13 mouse cellular contexts compared by ENCODE assay signal in genomic region chr16:38371705-38372296, GRCm38 (mm10). TPM values are rescaled to one million over a fixed set of nuclear protein-coding genes. Genes with fewer than 3 reads are reported as not detected.
DNase-seq lines count a peak whose midpoint lies in the region; ATAC-seq and TF ChIP-seq lines count a peak whose summit lies in the region.
"Had no signal": no experiment of that assay in that cellular context is flagged by ENCODE, and none has a peak within 500 bp of the region (broad histone marks: within the 10 kb centered on the region; RNA-seq: fewer than 3 reads in every experiment).

No protein-coding gene starts in this region.

- WGBS in heart, embryonic 10.5 days = 73% methylated on average over 15 of the region's 15 CpGs
- WGBS in stomach, embryonic 14.5 days = 83% methylated on average over 15 of the region's 15 CpGs
- 86% methylated on average over 15 of the region's 15 CpGs for WGBS in stomach, postnatal 0 days
- 19% methylated on average over 15 of the region's 15 CpGs for WGBS in liver, embryonic 13.5 days (ENCODE audit: insufficient replicate concordance)

- H3K9ac ChIP-seq in stomach, embryonic 14.5 days (replicated peaks; ENCODE audit: low read depth, low read length) = no peak overlapping the region
- no peak overlapping the region for H3K9ac ChIP-seq in stomach, postnatal 0 days (ENCODE audit: low read length)
- H3K9ac ChIP-seq in liver, embryonic 13.5 days = peak overlapping the region; percentile 84

- peak; percentile 76; the same call in 1 of the 2 replicates for ATAC-seq in stomach, embryonic 14.5 days (ENCODE audit: insufficient number of reproducible peaks, insufficient read depth, low FRiP score, low read depth)
- ATAC-seq in stomach, postnatal 0 days (ENCODE audit: low FRiP score, low TSS enrichment) = no peak
- peak; percentile 94 for ATAC-seq in liver, embryonic 13.5 days (ENCODE audit: low read depth)

- no peak for TF ChIP-seq EP300 in stomach, postnatal 0 days (optimal IDR thresholded peaks at IDR 0.05)

- no peak overlapping the region for H3K4me3 ChIP-seq in heart, embryonic 10.5 days
- no peak overlapping the region for H3K4me3 ChIP-seq in stomach, embryonic 14.5 days (ENCODE audit: low read depth, low read length)
- no peak overlapping the region for H3K4me3 ChIP-seq in stomach, postnatal 0 days (ENCODE audit: low read depth, low read length)
- H3K4me3 ChIP-seq in liver, embryonic 13.5 days (replicated peaks) = peak overlapping the region; percentile 68

- H3K27me3 ChIP-seq in heart, embryonic 10.5 days (ENCODE audit: insufficient read depth, poor library complexity, severe bottlenecking) = no peaks in the 10 kb centered on the region
- no peaks in the 10 kb centered on the region for H3K27me3 ChIP-seq in stomach, embryonic 14.5 days (ENCODE audit: control insufficient read depth, insufficient read depth, low read length)
- H3K27me3 ChIP-seq in stomach, postnatal 0 days (ENCODE audit: control insufficient read depth, insufficient read depth, low read length) = no peaks in the 10 kb centered on the region
- H3K27me3 ChIP-seq in liver, embryonic 13.5 days = no peaks in the 10 kb centered on the region

- TF ChIP-seq CTCF in stomach, postnatal 0 days (IDR thresholded peaks at IDR 0.05; ENCODE audit: low read depth) = no peak

- no peaks in the 10 kb centered on the region for H3K9me3 ChIP-seq in heart, embryonic 10.5 days
- H3K9me3 ChIP-seq in stomach, embryonic 14.5 days (ENCODE audit: control insufficient read depth, low read depth, low read length) = no peaks in the 10 kb centered on the region
- H3K9me3 ChIP-seq in stomach, postnatal 0 days (ENCODE audit: control insufficient read depth, low read length) = no peaks in the 10 kb centered on the region
- H3K9me3 ChIP-seq in liver, embryonic 13.5 days (replicated peaks) = no peaks in the 10 kb centered on the region

- H3K36me3 ChIP-seq in heart, embryonic 10.5 days = peaks cover 75% of the 10 kb centered on the region
- no peaks in the 10 kb centered on the region for H3K36me3 ChIP-seq in stomach, embryonic 14.5 days (ENCODE audit: control insufficient read depth, insufficient read depth, low read length)
- no peaks in the 10 kb centered on the region for H3K36me3 ChIP-seq in stomach, postnatal 0 days (ENCODE audit: control insufficient read depth, insufficient read depth, low read length)
- 0 out of 2 replicates have a peak, but pooled peaks cover 2% of the 10 kb centered on the region for H3K36me3 ChIP-seq in liver, embryonic 13.5 days

- peak overlapping the region; percentile 50; the same call in 1 of the 2 replicates for H3K27ac ChIP-seq in heart, embryonic 10.5 days
- no peak overlapping the region for H3K27ac ChIP-seq in stomach, embryonic 14.5 days (ENCODE audit: low read length)
- H3K27ac ChIP-seq in stomach, postnatal 0 days (replicated peaks) = no peak overlapping the region
- H3K27ac ChIP-seq in liver, embryonic 13.5 days = peak overlapping the region; percentile 97

- peaks cover 77% of the 10 kb centered on the region for H3K4me1 ChIP-seq in heart, embryonic 10.5 days
- no peaks in the 10 kb centered on the region for H3K4me1 ChIP-seq in stomach, embryonic 14.5 days (ENCODE audit: control insufficient read depth, insufficient read depth, low read length)
- H3K4me1 ChIP-seq in stomach, postnatal 0 days (replicated peaks; ENCODE audit: control insufficient read depth, insufficient read depth) = no peaks in the 10 kb centered on the region
- H3K4me1 ChIP-seq in liver, embryonic 13.5 days (replicated peaks) = peaks cover 85% of the 10 kb centered on the region

- H3K4me2 ChIP-seq in stomach, embryonic 14.5 days (replicated peaks; ENCODE audit: low read depth, low read length) = no peak overlapping the region
- H3K4me2 ChIP-seq in stomach, postnatal 0 days (replicated peaks; ENCODE audit: low read depth) = no peak overlapping the region
- peak overlapping the region; percentile 67 for H3K4me2 ChIP-seq in liver, embryonic 13.5 days

- peak; percentile 92 for DNase-seq in heart, embryonic 10.5 days (ENCODE audit: low spot score)
- DNase-seq in heart, adult 9 months (ENCODE audit: low spot score in 2 of 2) = no peak
- DNase-seq in stomach, postnatal 0 days (ENCODE audit: low spot score) = no peak
- peak; percentile 88 for DNase-seq in liver, embryonic 13.5 days
- no peak for DNase-seq in ovary, postnatal 36 days (ENCODE audit: low spot score)
- DNase-seq in frontal cortex, postnatal 36 days (ENCODE audit: low spot score in 2 of 2) = no peak
- DNase-seq in MN1 (ENCODE audit: low spot score) = no peak
- DNase-seq: kidney, adult 9 months; lung, adult 2 months; midbrain, embryonic 14.5 days; right cerebral cortex, postnatal 4 days had no signal

RNA-seq across cellular contexts. Expression of gene Popdc2, which starts 9.8 kb away (rescaled TPM):
- 230 and 378 TPM in 2 replicates for polyA plus RNA-seq in heart, embryonic 10.5 days (2016; fragmentation: Nextera tagmentation; extraction: Ambion mirVana)
- 5.4 and 5.7 TPM in 2 replicates for polyA plus RNA-seq in stomach, embryonic 14.5 days (2014; fragmentation: Nextera tagmentation; extraction: Ambion mirVana)
- 10.4 and 11.5 TPM in 2 replicates for polyA plus RNA-seq in stomach, postnatal 0 days (2015; fragmentation: Nextera tagmentation; extraction: Ambion mirVana)
- polyA plus RNA-seq in liver, embryonic 13.5 days (2015; fragmentation: Nextera tagmentation; extraction: Ambion mirVana) = 22.3 and 24.2 TPM in 2 replicates

RNA-seq across cellular contexts. Expression of gene Gm21987, which starts 25.0 kb away (rescaled TPM):
- polyA plus RNA-seq in heart, embryonic 10.5 days (2016; fragmentation: Nextera tagmentation; extraction: Ambion mirVana) = 1.3 and 4.6 TPM in 2 replicates
- not detected in 2 replicates for polyA plus RNA-seq in stomach, embryonic 14.5 days (2014; fragmentation: Nextera tagmentation; extraction: Ambion mirVana)
- polyA plus RNA-seq in stomach, postnatal 0 days (2015; fragmentation: Nextera tagmentation; extraction: Ambion mirVana) = not detected in 2 replicates
- polyA plus RNA-seq in liver, embryonic 13.5 days (2015; fragmentation: Nextera tagmentation; extraction: Ambion mirVana) = not detected in 2 replicates
- polyA plus RNA-seq: lung, adult 2 months; midbrain, embryonic 14.5 days; thymus, postnatal 0 days had no signal

RNA-seq across cellular contexts. Expression of gene Cox17, which starts 25.0 kb away (rescaled TPM):
- 287 and 339 TPM in 2 replicates for polyA plus RNA-seq in heart, embryonic 10.5 days (2016; fragmentation: Nextera tagmentation; extraction: Ambion mirVana)
- polyA plus RNA-seq in stomach, embryonic 14.5 days (2014; fragmentation: Nextera tagmentation; extraction: Ambion mirVana) = 135 and 147 TPM in 2 replicates
- 301 and 327 TPM in 2 replicates for polyA plus RNA-seq in stomach, postnatal 0 days (2015; fragmentation: Nextera tagmentation; extraction: Ambion mirVana)
- 331 and 350 TPM in 2 replicates for polyA plus RNA-seq in liver, embryonic 13.5 days (2015; fragmentation: Nextera tagmentation; extraction: Ambion mirVana)

RNA-seq across cellular contexts. Expression of gene Maats1, which starts 29.9 kb away (rescaled TPM):
- polyA plus RNA-seq in heart, embryonic 10.5 days (2016; fragmentation: Nextera tagmentation; extraction: Ambion mirVana) = 0.06 and 0.12 TPM in 2 replicates
- polyA plus RNA-seq in stomach, embryonic 14.5 days (2014; fragmentation: Nextera tagmentation; extraction: Ambion mirVana) = 0.18 TPM in 1 of 2 replicates, not detected in the other
- polyA plus RNA-seq in stomach, postnatal 0 days (2015; fragmentation: Nextera tagmentation; extraction: Ambion mirVana) = 0.27 and 0.44 TPM in 2 replicates
- 0.05 TPM in 1 of 2 replicates, not detected in the other for polyA plus RNA-seq in liver, embryonic 13.5 days (2015; fragmentation: Nextera tagmentation; extraction: Ambion mirVana)

Comparison
In these comparisons a context has a peak if more than half of its experiments do, and no peak if none do; other contexts are left out.
1. DNase-seq: peak in heart, embryonic 10.5 days (single experiment) and liver, embryonic 13.5 days (single experiment); none in heart, adult 9 months (0 of 2), stomach, postnatal 0 days (single experiment), ovary, postnatal 36 days (single experiment), frontal cortex, postnatal 36 days (0 of 2) and MN1 (single experiment).
2. H3K27ac ChIP-seq: peak in heart, embryonic 10.5 days (single experiment) and liver, embryonic 13.5 days (single experiment); none in stomach, embryonic 14.5 days (single experiment) and stomach, postnatal 0 days (single experiment).